Mouse (Mus musculus) adrenal gland, adult 2 months (tissue): ENCODE data around the gene Cttnbp2nl. TPM values are rescaled to one million over a fixed set of nuclear protein-coding genes. Genes with fewer than 3 reads are reported as not detected.

Experiments
- DNase-seq: peaks from one replicate; pipeline ENCODE4 v3.0.0; 2021
- polyA plus RNA-seq: library from polyadenylated mRNA; depleted of rRNA; stranded (reverse); fragments of >200 nt; gene quantifications from 2 replicates; pipeline ENCODE4 v1.2.3, GENCODE M21; 2012
- total RNA-seq, 2 experiments: library from RNA; stranded (reverse); gene quantifications; 2 replicates each; pipeline ENCODE4 v1.2.3; 2021

Cttnbp2nl gene
- total and polyA plus RNA-seq, 3 experiments = 2.8 to 23.7 (median 17.3) TPM

DNA sequence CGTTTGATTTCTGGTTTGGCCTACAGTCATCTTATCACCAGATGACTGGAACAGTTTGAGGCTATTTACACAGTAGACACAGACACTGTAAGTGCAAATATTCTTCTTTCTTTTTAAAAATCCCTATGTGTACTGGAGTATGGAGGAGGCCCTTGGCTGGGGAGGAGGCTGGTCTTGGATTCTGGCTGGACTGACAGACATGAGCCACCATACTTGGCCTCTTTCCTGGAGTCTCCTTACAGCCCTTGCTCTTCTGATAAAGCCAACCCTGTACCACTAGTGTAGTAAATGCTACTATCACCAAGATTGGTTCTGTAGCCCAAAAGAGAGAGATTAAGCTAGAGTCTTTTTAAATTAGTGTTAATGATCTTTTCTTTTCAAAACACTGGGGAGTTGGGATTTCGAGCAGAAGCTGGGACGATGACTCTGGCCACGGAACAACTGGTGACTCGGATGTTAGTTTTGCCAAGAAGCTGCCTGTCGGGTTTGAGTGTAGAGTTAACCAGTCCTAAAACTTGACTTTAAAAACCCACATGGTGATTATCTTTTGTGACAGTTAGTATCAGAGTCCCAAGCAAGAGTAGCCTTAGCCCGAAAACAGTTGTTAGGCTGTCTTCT, 40.1 kb downstream of the Cttnbp2nl start:
- DNase-seq = no peak

DNA sequence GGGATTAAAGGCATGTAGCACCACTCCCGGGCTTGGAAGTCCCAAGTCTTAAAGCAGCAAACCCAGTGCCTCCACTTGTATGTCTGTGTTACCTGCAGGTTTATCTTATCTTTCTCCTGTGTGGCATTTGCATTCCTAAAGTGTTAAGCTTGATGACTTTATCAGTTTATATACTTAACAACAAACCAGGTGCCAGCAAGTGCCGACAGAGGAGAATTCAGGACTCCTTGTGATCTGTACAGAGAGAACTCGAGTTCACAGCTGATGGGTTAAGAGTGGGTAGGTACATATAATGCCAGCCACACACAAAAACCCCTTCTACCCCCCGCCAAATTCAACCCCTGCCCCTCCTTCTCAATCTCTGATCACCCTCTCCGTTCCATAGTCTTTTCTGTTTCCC, 41.1 kb downstream of the Cttnbp2nl start:
- no peak for DNase-seq

DNA sequence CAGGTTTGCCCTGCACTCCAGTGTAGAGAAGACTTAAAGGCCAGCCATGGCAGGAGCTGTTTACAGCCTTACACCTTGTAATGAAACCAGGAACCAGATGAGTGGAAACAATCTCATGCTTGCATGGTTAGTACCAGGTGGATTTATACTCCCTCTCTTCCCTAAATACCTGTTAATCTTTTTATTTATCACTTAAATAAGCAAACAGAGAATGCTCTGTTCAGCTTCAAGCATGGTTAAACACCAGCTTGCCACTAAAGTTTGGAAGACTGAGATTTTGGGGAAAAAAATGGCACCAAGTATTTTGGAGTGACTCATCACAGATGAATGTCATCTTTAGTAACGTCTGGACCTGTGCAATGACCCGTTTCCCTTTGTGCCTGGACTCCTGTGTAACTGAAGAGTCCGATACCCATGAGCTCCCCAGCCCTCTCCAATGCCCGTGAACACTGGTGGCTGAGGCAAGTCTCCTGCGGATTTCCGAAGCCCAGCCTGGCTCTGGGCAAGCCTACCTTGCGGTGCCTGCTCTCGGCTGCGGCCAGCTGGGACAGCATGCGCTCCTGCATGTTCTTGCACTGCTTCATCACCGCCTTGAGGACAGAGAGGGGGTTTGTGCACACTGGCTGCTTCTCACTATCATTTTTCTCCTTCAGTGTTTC, 42.1 kb downstream of the Cttnbp2nl start:
- DNase-seq = no peak

DNA sequence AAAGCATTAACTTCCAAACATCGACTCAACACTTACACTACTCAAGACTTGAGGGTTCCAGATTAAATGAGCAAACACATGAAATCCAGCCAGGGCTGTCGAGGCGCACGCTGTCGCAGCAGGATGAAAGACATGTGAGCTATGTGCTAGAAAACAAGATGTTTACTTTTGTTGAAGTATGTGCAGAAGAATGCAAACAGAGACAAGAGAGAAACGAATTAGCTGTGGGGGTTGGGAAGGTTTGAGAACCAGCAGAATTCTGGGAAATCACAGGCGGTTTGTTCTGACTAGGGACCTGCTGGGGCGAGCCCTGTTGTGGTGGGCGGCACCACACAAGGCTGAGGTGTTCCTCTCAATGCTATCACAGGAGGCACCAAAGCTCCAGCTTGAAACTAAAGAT, 44.9 kb downstream of the Cttnbp2nl start:
- DNase-seq = no peak

DNA sequence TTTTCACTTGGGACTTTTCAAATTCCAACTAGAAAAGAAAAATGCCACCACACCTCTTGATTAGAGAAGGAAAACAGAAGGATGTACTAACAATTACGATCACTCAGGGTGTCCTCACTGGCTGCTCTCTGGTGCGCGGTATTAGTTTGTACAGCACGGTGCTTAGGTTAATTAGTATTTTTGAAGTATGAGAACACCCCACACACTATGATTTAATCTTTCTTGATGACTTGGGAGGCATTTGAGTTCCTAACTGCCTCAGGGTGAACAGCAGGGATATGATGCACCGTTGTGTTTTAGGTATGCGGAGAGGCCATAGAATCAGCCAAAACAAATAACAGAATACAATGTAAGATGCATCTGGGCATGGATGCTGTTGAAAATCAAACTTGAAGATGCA, 46.8 kb downstream of the Cttnbp2nl start:
- DNase-seq = no peak

DNA sequence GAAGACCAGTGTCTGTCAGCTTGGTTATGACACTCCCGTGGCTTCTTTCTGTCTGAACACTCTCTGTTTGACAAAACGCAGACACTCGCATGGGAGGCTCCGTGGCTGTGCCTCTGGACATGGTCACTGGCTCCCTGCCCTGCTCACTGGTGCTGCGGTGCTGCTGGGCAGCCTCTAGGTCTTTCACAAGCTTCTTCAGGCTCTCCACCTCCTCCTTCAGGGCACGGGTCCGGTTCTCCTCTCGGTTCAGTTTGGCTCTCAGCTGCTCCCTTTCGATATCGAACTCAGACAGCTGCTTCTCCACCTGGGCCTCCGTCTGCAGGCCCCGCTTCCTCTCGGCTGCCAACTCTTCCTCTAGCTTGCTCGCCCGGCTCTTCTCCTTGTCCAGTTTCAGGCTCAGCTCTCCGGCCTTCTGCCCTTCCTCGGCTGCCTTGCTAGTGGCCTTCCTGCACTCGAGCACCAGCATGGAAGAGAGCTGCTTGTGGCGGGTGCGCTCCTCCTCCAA, 47.3 kb downstream of the Cttnbp2nl start:
- DNase-seq = no peak

DNA sequence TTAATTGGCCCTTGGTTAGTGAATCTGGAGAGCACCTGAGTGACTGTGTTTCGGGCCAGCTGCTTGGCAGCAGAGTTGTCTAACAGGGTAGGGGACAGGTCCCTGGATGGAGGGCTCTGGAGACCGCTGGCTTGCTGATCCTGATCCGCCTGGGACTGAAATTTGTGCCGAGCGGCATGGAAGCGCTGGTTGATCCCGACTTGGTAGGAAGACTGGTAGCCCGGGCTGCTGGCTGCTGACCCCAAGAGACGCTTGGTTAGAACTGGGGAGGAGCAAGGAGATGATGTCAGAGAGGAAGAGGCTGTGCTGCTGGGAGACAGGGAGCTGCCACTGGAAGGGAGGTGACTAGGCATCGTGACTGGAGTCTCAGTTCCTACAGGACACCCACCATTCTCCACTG, 47.9 kb downstream of the Cttnbp2nl start:
- DNase-seq = no peak

DNA sequence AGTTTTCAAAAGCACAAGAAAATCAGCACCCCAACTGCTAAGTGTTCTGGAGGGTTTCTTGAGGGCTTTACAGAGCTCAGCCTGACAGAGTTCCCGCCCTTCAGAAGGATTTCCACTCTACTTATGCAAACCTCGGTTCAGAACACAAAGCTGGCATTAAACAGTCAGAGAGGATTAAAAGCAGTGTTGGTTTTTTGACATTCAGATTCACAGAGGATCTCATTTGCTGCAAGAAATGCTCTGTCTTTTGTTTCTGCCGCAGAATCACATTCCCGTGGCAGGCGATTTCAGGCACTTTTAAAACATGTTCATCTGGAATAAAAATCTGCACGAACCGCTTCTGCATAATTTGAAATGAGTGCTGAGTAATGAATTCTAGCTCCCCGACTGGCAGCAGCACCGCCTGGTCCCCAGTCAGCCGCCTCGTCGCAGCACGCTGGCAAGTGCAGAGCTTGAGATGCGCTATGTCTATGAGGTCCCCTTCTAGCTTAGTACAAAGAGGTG, 48.9 kb downstream of the Cttnbp2nl start:
- DNase-seq = no peak

DNA sequence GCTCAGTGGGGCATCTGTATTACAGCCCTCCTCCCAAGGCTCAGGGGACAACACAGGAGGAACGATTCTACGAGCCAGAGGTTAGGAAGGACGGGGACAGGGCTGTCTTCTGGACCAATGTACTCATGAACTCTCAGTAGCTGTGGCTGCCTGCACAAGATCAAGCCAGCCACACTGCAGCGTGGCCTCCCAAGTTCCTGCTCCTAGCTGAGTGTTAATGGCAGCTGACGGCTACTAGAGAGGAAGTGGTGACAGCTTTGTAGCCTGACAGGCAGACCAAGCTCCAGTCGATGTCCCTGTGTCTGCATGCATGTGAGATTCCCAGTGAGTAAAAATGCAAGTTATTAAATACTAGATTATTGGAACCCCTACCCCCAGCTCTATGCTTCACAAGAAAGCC, 51.6 kb downstream of the Cttnbp2nl start:
- no peak for DNase-seq

DNA sequence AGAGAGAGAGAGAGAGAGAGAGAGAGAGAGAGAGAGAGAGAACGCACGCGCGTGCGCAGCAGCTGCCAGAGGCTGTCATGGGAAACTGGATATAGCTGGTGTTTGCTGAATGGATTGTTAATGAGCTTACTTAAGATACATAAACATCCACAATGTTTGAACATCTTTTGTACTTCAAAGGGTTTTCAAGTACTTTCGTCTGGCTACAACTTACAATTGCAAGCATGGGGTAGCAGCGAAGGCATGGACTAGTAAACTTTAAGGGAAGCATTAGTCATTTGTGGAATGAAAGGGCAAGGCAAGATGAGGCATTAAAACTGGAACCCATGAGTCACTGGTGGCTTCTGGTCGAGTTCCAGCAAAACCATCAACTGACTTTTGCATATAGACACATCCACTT, 52.4 kb downstream of the Cttnbp2nl start:
- peak; percentile 77 for DNase-seq

DNA sequence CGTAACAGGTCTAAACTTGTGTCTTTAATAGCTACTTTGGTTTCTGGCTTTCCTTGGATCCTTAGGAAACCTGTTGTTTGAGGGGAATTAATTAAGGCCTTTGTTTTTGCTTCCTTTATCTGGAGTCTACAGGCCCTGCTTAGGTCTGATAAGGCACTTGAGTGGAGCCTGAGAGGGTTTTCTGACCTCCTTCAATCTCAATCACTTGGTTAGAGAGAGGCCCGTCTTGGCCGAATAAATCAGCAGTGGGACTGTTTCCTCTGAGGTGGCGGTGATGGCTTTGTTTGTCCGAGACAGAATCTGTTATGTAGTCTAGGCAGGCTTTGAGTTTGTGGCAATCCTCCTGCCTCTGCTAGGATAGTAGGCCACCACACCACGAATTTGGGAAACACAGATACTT, 55.4 kb downstream of the Cttnbp2nl start:
- no peak for DNase-seq

DNA sequence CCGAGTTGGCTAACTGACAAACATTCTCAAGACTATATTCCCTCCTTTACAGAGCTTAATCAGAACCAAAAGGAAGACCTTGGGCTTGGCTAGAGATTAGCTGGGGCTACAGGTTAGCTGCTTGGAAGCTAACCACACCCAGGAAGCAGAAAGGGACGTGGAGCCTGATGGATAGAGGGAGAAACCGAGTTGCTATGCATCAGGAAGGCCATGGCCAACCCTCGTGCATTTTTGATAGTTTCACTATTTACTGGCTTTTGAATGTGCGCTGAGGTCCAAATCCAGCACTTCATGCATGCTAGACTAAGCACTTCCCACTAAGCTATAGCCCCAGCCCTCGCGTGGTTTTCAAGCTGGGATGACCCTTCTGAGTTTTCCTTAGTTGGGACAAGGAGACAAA, 57.2 kb downstream of the Cttnbp2nl start:
- no peak for DNase-seq

DNA sequence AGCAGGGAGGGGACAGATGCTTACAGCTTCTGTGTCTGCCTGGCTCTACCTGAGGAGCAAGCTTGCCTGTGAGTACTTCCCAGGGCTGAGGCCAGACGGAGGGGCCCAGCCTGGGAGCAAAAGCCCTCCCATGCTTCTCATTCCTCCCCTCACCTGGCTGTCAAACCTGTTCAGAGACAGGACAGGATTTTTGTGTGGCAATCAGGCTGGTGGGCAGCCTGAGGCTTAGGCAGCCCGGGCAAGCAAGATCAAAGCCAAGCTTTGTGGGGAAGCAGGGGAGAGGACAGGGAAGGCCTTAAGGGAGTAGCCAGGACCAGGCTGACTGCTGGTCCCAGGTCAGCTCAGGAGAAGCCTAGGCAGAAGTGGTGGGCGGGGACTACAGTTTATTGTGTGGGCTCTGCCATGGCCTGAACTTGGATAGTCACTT, 58.5 kb downstream of the Cttnbp2nl start:
- no peak for DNase-seq

DNA sequence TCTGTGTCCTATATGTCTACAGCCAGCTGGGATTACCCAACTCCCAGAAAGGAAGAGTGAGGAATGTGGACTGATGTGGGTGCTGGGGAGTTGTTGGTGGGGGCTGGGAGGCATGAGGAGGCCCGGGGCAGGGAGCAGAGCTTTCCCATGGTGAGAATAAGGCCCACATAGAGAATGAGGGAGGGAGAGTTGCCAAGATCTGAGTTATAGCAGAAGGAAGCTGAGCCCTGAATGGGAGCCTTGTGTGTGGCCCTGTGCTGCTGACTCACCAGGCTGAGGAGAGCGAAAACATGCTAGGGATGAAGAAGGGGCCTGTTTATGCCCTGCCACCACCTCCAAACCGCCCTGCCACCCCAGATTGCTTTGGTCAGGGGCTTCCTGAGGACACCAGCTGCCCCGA, 59.1 kb downstream of the Cttnbp2nl start:
- DNase-seq = peak; percentile 72

DNA sequence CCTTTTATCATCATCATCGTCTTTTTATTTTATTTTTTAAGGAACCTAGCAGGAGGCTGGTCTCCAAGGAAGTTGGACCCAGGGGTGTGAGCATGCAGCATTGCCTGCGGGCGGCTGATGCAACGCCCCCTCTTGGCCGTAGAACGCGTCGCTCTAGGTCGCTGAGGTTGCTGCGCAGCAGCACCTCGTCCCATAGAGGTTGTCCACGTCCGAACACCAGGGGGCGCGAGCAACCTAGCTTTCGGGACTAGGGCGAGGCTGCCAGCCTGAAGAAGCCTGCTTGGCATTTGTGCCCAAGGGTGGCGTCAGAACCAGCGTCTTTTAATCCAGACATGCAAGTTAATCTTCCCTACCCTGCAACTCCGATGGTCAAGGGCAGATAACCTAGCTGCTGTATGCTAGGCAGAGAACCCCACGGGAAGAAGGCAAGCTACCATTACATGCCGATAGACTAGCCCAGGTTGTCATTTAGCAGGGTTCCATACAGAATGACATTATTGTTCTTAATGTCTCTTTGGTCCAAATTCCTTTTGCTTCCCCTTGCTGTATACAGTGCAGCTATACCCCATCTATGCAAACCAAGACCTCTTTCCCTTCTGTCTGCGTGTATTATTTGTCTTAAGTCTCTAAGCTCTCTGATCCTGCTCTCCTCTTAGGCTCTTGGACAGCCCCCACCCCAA, 60.1 kb downstream of the Cttnbp2nl start:
- DNase-seq = peak; percentile 92

DNA sequence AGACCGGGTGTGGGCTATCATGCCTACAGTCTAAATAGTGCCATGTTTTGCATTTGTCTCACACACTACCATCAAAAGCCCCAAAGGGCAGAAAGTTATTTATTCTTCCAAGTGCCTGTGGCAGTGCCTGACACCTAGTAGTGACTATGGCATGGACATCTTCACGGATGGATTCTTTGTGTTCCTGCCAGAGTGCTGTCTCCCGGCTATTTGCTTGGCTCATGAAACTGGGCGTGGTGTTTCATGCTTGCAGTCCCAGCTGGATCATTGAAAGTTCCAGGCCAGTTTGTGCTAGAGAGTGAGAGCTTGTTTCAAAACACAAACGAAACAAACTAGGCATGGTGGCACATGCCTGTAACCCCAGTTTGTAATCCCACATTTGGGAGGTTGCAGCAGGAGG, 61.2 kb downstream of the Cttnbp2nl start:
- DNase-seq = no peak

DNA sequence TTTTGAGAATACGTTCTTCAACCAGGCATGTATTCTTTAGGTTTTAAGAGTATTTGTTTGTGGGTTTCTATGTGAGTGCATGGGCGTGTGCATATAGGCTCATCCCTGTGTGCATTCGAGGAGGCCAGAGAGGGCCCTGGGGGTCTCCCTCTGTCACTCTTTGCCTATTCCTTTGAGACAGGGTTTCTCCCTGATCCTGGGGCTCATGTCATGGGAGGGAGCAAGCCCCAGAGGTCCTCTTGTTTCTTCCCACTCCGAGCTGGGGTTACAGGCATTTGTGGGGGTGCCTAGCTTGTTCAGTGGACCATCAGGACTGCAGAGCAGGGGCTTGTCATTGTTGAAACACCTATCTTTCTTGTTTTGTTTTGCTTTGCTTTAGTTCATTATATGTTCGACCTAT, 65.1 kb downstream of the Cttnbp2nl start:
- no peak for DNase-seq

DNA sequence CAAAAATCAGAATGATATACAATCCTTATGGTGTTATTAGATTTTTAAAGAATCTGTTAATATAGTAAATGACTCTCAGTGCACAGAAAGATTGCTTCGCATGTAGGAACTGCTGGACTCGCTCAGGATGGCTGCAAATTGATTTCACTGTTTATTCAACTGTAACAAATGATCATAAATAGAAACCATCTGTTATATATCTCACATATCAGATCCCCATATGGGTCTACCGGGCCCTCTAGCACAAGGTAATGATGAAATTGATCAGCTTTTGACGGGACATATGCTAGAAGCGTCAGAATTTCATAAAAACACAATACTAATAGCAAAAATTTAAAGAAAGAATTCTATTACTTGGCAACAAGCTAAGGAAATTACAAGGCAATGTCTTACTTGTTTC, 73.2 kb downstream of the Cttnbp2nl start:
- DNase-seq = no peak

DNA sequence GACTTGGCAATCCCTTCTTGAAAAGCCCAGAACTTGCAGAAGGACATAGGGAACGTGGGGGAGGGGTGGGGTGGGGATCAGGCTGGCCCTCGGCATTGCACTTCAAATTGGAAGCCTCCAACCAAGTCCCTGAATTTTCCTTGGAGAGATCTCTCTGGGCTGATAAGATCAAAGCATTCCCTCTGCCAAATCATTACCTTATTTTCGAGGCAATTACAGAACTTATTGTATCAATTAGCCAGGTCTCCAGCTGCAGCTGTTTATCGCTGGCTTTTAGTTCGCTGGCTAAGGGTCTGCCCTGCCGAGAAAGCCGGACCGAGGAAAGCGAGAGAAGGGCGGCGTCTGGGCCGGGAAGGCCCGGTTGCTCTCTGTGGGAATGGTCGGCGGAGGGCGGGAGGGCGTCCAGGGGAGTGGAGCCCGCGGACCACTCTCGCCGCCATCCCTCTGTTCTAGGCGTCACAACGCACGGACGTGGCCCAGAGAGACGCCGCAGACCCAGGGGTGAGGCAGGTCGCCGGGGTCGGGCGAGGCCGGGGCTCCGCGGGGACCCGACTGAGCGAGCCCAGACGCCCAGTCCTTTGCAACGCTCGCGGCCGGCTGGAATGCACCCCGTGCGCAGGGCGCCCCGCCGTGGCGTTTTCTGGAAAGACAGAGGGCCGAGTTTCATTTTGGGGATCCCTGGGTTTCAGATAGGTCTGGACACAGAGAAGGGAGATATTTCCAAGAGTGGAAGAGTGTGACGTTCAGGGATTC, 85.2 kb downstream of the Cttnbp2nl start:
- DNase-seq = peak; percentile 94

DNA sequence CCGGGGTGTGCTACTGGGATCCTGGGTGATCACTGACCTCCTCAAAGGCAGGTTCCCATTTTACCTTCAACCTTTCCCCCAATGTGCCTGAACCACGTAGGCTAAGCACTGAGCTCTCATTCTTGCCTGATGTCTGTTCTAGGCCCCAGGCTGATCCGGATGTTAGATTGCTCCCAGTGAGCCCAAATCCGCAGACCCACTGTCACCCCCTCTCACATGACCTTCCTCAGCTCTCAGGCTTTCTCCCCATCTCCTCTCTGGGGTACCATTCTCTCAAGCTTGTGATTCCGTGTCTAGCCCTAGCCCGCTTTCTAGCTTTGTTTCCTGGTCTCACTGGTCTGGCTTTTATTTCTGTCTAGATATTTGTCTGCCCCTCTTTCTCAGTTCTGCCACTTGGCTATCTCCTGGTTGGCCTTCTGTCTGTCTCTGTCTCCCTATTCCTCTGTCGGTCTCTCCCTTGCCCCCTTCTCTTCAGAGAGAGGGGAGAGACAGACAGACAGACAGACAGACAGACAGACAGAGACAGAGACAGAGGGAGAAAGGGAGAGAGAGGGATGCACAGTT, 86.9 kb downstream of the Cttnbp2nl start:
- no peak for DNase-seq

DNA sequence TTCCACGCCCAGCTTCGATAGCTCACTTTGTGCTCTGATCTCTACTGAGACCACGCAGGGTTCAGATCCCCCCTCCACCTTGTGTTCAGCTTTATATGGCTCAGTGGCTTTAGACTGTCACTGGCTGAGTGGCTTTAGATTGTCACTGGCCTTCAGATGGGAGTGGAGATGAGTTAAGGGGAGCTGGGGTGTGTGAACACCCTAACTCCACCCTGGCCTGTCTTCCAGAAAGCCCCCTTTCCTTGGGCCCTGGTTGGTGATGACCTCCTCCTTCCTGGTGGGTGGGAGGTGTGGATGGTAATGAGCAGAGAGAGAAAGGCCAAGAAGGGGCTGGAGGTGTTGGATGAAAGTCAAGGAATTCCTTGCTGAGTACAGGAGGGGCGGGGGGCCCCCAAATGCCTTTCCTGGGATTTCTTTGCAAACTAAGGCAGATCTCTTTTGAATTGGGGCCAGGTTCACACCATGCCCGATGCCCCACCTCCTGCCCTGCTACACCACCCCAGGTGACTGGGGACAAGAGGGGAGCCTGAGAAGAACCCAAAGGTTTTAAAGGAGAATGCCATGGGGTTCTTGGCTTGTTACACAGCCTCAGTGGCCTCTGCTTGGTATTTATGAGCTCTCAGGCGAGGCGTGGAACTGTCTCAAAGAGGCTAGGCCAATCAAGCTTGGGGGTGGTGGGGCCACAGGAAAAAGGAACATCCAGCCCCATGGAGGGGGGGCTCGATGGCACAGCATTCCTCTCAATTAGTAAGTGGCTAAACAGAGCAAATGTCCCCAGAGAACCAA, 87.7 kb downstream of the Cttnbp2nl start:
- no peak for DNase-seq
